Mouse (Mus musculus): Measurements from ENCODE around the gene Prr19. TPM values are rescaled to one million over a fixed set of nuclear protein-coding genes. Genes with fewer than 3 reads are reported as not detected.

Prr19 gene
- total RNA-seq, 1 experiment = 4.3 TPM

DNA sequence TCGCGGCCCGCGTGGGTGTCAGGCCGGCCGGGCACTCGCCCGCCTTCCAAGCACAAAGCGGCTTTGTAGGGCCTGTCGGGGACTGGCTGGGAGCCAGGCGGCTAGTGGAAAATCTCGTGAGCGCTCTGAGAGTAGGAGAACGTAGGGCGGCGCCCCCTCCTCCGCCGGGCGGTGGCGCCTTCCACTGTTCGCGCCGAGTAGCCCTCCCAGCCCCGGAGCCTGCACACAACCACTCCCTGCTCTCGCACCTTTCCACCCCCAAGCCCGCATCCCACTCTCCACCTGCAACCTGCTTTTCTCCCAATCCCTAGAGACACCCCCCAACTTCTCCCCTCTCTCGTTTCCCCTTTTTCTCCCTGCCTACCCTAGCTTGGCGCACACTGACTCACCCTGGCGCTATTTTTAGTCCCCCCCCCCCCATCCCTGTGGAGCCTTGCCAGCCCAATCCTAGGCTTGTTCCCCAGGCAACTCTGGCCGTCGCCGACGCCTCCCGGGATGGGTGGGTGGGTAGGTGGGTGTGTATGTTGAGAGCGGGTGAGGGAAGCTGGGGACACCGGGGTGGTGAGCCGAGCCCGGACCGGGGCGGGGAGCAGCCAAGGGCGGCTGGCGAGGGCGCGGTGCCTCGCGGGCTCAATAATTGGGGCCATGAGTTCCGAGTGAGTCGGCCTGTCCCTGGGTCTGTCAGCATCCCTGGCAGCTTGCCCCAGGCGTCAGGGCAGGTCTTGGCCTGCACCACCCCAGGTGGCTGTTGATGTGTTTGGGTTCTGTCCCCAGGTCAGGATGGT is 21.9 kb upstream of the Prr19 start:
- TF ChIP-seq MAFK (IDR thresholded peaks at IDR 0.05; ENCODE audit: insufficient read depth, low read depth, low read length) = no peak
- no peak for TF ChIP-seq ZNF384 (IDR thresholded peaks at IDR 0.05; ENCODE audit: low read depth, low read length)
- no peak for TF ChIP-seq CHD2 (IDR thresholded peaks at IDR 0.05; ENCODE audit: low read depth, low read length)
- no peak; the same call in 1 of the 2 replicates for TF ChIP-seq HCFC1 (IDR thresholded peaks at IDR 0.05; ENCODE audit: borderline replicate concordance, insufficient read depth, low read length)
- no peak for TF ChIP-seq ZC3H11A (IDR thresholded peaks at IDR 0.05; ENCODE audit: borderline replicate concordance, low read depth, low read length)
- H3K4me3 ChIP-seq (ENCODE audit: insufficient read depth in 1 of 2, low read depth in 1 of 2, low read length in 2 of 2, poor library complexity in 1 of 2, severe bottlenecking in 1 of 2) = peak overlapping the region; percentile 84 to 85
- H3K36me3 ChIP-seq (ENCODE audit: control insufficient read depth, insufficient read depth, low read length, poor library complexity, severe bottlenecking) = no peaks in the 10 kb centered on the region; the same call in 1 of the 2 replicates
- peaks cover 24 to 49% of the 10 kb centered on the region in 2 experiments for H3K4me1 ChIP-seq (ENCODE audit: control insufficient read depth in 2 of 2, insufficient read depth in 2 of 2, low read length in 2 of 2, poor library complexity in 1 of 2)
- H3K9me3 ChIP-seq (ENCODE audit: control insufficient read depth, insufficient read depth, low read depth, low read length) = no peaks in the 10 kb centered on the region
- DNase-seq (ENCODE audit: low read depth, low spot score) = peak; percentile 78
- H3K27ac ChIP-seq (ENCODE audit: insufficient read depth, low read depth, low read length, poor library complexity, severe bottlenecking) = peak overlapping the region; percentile 87
- in situ Hi-C loops (cut with MboI; ENCODE audit: low sequenced_read_pairs in 2 of 2, unreplicated experiment in 2 of 2) = no loop called here
- peak overlapping the region; percentile 86 for H3K9ac ChIP-seq (ENCODE audit: insufficient read depth, low read depth, low read length, poor library complexity, severe bottlenecking)

DNA sequence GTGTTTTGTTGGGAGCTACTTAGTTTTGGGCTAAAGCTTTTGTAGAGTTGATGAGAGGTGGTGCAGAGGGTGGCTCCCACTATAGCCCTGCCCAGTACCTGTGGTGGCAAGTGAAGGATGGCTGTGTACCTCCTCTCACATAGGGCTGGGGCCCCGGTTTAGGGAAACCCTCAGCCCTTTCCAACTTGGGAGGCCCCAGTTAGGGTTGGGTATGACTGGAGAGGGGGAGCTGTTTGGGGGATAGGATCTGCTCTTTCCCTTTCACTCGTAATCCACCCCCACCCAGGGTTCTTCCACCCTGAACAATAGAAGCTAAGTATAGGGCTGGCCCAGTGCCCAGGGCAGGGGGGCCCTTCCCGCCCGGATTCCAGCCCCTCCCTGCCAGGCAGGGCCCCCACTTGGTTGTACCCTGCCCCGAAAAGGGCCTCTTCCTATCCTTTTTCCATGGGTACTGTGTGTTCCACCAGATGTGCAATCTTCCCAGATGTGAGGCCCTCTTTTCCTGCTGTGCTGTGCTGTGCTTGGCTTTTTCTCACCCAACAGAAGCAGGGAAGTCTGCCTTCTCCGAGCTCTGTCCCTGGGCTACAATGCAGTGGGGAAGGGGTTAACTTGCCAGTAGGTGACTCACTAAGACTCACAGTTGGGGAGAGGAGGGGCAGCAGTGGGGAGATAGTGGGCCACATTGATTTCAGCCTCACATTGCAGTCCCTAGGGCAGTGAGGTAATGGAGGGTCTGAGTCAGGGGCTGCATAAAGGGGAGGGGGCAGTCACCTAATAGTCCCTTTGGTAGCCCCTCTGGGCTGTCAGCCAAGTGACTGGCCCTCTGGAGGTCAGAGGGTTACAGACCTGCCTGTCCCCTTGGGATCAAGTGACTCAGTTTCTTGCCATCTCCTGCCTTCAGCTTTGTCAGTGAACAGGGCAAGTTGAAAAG is 21.1 kb upstream of the Prr19 start:
- no peak for DNase-seq (ENCODE audit: low read depth, low spot score)
- Histone ChIP-seq H3K36me3 (ENCODE audit: control insufficient read depth, insufficient read depth, low read length, poor library complexity, severe bottlenecking) (peaks cover 5% of the 10 kb centered on the region), H3K27ac (ENCODE audit: insufficient read depth, low read depth, low read length, poor library complexity, severe bottlenecking) (peak overlapping the region; percentile 41; the same call in 1 of the 2 replicates), H3K4me3 (ENCODE audit: insufficient read depth in 1 of 2, low read depth in 1 of 2, low read length in 2 of 2, poor library complexity in 1 of 2, severe bottlenecking in 1 of 2) (peak overlapping the region; percentile 84 to 85), H3K4me1 (ENCODE audit: control insufficient read depth in 2 of 2, insufficient read depth in 2 of 2, low read length in 2 of 2, poor library complexity in 1 of 2) (peaks cover 24 to 44% of the 10 kb centered on the region in 2 experiments), H3K9me3 (ENCODE audit: control insufficient read depth, insufficient read depth, low read depth, low read length) (no peaks in the 10 kb centered on the region), H3K9ac (ENCODE audit: insufficient read depth, low read depth, low read length, poor library complexity, severe bottlenecking) (peak overlapping the region; percentile 86)
- in situ Hi-C loops (cut with MboI; ENCODE audit: low sequenced_read_pairs in 2 of 2, unreplicated experiment in 2 of 2) = no loop called here
- TF ChIP-seq ZC3H11A (IDR thresholded peaks at IDR 0.05; ENCODE audit: borderline replicate concordance, low read depth, low read length) = no peak
- no peak for TF ChIP-seq ZNF384 (IDR thresholded peaks at IDR 0.05; ENCODE audit: low read depth, low read length)
- TF ChIP-seq CHD2 (IDR thresholded peaks at IDR 0.05; ENCODE audit: low read depth, low read length) = no peak
- TF ChIP-seq HCFC1 (IDR thresholded peaks at IDR 0.05; ENCODE audit: borderline replicate concordance, insufficient read depth, low read length) = no peak
- TF ChIP-seq MAFK (IDR thresholded peaks at IDR 0.05; ENCODE audit: insufficient read depth, low read depth, low read length) = no peak

DNA sequence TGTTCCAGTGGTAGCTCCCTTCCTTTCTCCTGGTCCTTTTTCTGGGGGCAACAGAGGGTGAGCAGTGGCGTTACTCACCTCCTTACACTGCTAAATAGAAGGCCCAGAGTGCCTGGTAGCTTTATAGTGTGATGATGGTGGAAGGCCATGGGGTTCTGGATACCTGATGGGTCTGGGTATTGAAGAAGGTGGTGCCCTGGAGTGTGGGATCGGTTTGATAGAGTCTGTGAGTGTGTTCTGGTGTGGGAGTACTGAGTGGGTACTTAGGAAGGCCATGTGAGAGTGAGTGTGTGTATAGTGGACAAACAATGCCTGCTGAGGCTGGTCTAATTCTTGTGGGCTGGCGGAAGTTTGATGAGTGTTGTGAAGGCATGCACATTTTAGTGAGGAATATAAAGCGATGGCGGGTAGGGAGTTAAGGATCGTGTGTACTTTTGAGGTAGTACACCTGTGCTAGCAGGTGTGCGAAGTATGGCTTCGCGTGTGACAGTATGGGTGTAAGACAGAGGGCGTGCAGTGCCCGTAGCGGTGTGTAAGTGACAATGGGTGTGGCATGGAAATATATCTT is 20.0 kb upstream of the Prr19 start:
- Histone ChIP-seq H3K27ac (ENCODE audit: insufficient read depth, low read depth, low read length, poor library complexity, severe bottlenecking) (0 out of 2 replicates have a peak overlapping the region, but pooled peaks have one; percentile 12), H3K36me3 (ENCODE audit: control insufficient read depth, insufficient read depth, low read length, poor library complexity, severe bottlenecking) (peaks cover 15% of the 10 kb centered on the region), H3K9ac (ENCODE audit: insufficient read depth, low read depth, low read length, poor library complexity, severe bottlenecking) (peak overlapping the region; percentile 29; the same call in 1 of the 2 replicates), H3K4me1 (ENCODE audit: control insufficient read depth in 2 of 2, insufficient read depth in 2 of 2, low read length in 2 of 2, poor library complexity in 1 of 2) (peaks cover 18 to 36% of the 10 kb centered on the region in 2 experiments), H3K9me3 (ENCODE audit: control insufficient read depth, insufficient read depth, low read depth, low read length) (no peaks in the 10 kb centered on the region), H3K4me3 (ENCODE audit: insufficient read depth in 1 of 2, low read depth in 1 of 2, low read length in 2 of 2, poor library complexity in 1 of 2, severe bottlenecking in 1 of 2) (peak overlapping the region; percentile 47 to 71)
- in situ Hi-C loops (cut with MboI; ENCODE audit: low sequenced_read_pairs in 2 of 2, unreplicated experiment in 2 of 2) = no loop called here
- TF ChIP-seq HCFC1 (IDR thresholded peaks at IDR 0.05; ENCODE audit: borderline replicate concordance, insufficient read depth, low read length) (no peak), ZC3H11A (IDR thresholded peaks at IDR 0.05; ENCODE audit: borderline replicate concordance, low read depth, low read length) (no peak), ZNF384 (IDR thresholded peaks at IDR 0.05; ENCODE audit: low read depth, low read length) (no peak), CHD2 (IDR thresholded peaks at IDR 0.05; ENCODE audit: low read depth, low read length) (no peak), MAFK (IDR thresholded peaks at IDR 0.05; ENCODE audit: insufficient read depth, low read depth, low read length) (no peak)
- DNase-seq (ENCODE audit: low read depth, low spot score) = no peak
